Mouse (Mus musculus) embryo, embryonic 11.5 days (tissue): ENCODE measurements at regions not wholly inside any gene's neighbourhood (a gene's known extent, or its start where the extent isn't known, plus 50 kb on each side); places are given as distances from the start of the nearest gene placed in this dataset.

Experiments
- DNase-seq: peaks from one replicate; pipeline ENCODE4 v3.0.0-alpha.2; 2012; ENCODE audit warnings: low read depth, low spot score

GRCm38 (mm10) chr1:185836632-185837281 is 280.4 kb downstream of the Lyplal1 start:
- DNase-seq, result no peak

- no peak for DNase-seq
Measured at GRCm38 (mm10) chr1:185842481-185842880, 274.6 kb downstream of the Lyplal1 start.

- no peak for DNase-seq
Measured at GRCm38 (mm10) chr1:185847161-185847560, 269.9 kb downstream of the Lyplal1 start.

GRCm38 (mm10) chr1:185850590-185850989 is 266.5 kb downstream of the Lyplal1 start:
- DNase-seq, result no peak

GRCm38 (mm10) chr1:185851262-185851893 is 265.7 kb downstream of the Lyplal1 start:
- DNase-seq, result peak; percentile 16

GRCm38 (mm10) chr1:185861692-185862091 is 255.4 kb downstream of the Lyplal1 start:
- no peak for DNase-seq

- DNase-seq, result no peak
Measured at GRCm38 (mm10) chr1:185865945-185866344, 251.2 kb downstream of the Lyplal1 start.

- no peak for DNase-seq
Measured at GRCm38 (mm10) chr1:185866612-185867011, 250.5 kb downstream of the Lyplal1 start.

GRCm38 (mm10) chr1:185867018-185867417 is 250.1 kb downstream of the Lyplal1 start:
- no peak for DNase-seq

- no peak for DNase-seq
Measured at GRCm38 (mm10) chr1:185868721-185869120, 248.4 kb downstream of the Lyplal1 start.

GRCm38 (mm10) chr1:185887031-185887430 is 230.1 kb downstream of the Lyplal1 start:
- no peak for DNase-seq

GRCm38 (mm10) chr1:185891814-185892213 is 225.3 kb downstream of the Lyplal1 start:
- no peak for DNase-seq

GRCm38 (mm10) chr1:185893421-185893820 is 223.7 kb downstream of the Lyplal1 start:
- DNase-seq, result no peak

GRCm38 (mm10) chr1:185898475-185898874 is 218.6 kb downstream of the Lyplal1 start:
- no peak for DNase-seq

- no peak for DNase-seq
Measured at GRCm38 (mm10) chr1:185900316-185900715, 216.8 kb downstream of the Lyplal1 start.

GRCm38 (mm10) chr1:185902395-185902794 is 214.7 kb downstream of the Lyplal1 start:
- no peak for DNase-seq

GRCm38 (mm10) chr1:185905666-185906065 is 211.4 kb downstream of the Lyplal1 start:
- no peak for DNase-seq

GRCm38 (mm10) chr1:185915579-185915978 is 201.5 kb downstream of the Lyplal1 start:
- no peak for DNase-seq

GRCm38 (mm10) chr1:185918663-185919062 is 198.4 kb downstream of the Lyplal1 start:
- DNase-seq, result no peak

- DNase-seq, result no peak
Measured at GRCm38 (mm10) chr1:185923723-185924122, 193.4 kb downstream of the Lyplal1 start.

GRCm38 (mm10) chr1:185929000-185929399 is 188.1 kb downstream of the Lyplal1 start:
- no peak for DNase-seq

GRCm38 (mm10) chr1:185929761-185930160 is 187.3 kb downstream of the Lyplal1 start:
- DNase-seq, result no peak

GRCm38 (mm10) chr1:185933623-185934022 is 183.5 kb downstream of the Lyplal1 start:
- no peak for DNase-seq
